Mouse (Mus musculus) embryo, embryonic 10.5 days (tissue): ENCODE data around the gene Fbn1.
A peak's percentile ranks its signal among the peaks of the same experiment; 100 is the strongest.

Source experiments
- DNase-seq: peaks from one replicate; pipeline ENCODE4 v3.0.0-alpha.2; 2015; ENCODE audit warnings: low spot score

Fbn1 gene

GRCm38 (mm10) chr2:125507893-125508292 is at the start of gene Fbn1:
Gene Fbn1, minus strand, starts transcription at chr2:125507993.
- DNase-seq = no peak

GRCm38 (mm10) chr2:125555830-125556229 is 48.0 kb upstream of the Fbn1 start:
- peak; percentile 8 for DNase-seq

- DNase-seq = peak; percentile 48
These were observed 41.2 kb upstream of the Fbn1 start for GRCm38 (mm10) chr2:125548806-125549578.

- DNase-seq = no peak
These were observed 37.2 kb upstream of the Fbn1 start for GRCm38 (mm10) chr2:125544986-125545385.

GRCm38 (mm10) chr2:125543646-125544045 is 35.9 kb upstream of the Fbn1 start:
- DNase-seq = no peak

GRCm38 (mm10) chr2:125541451-125541850 is 33.7 kb upstream of the Fbn1 start:
- no peak for DNase-seq

- DNase-seq = no peak
These were observed 32.8 kb upstream of the Fbn1 start for GRCm38 (mm10) chr2:125540579-125540978.

- no peak for DNase-seq
These were observed 31.8 kb upstream of the Fbn1 start for GRCm38 (mm10) chr2:125539640-125540039.

GRCm38 (mm10) chr2:125530665-125531064 is 22.9 kb upstream of the Fbn1 start:
- no peak for DNase-seq

GRCm38 (mm10) chr2:125526566-125526965 is 18.8 kb upstream of the Fbn1 start:
- DNase-seq = no peak

GRCm38 (mm10) chr2:125525484-125525883 is 17.7 kb upstream of the Fbn1 start:
- no peak for DNase-seq

GRCm38 (mm10) chr2:125516594-125516993 is 8.8 kb upstream of the Fbn1 start:
- DNase-seq = peak; percentile 74

GRCm38 (mm10) chr2:125515291-125516057 is 7.7 kb upstream of the Fbn1 start:
- DNase-seq = no peak

GRCm38 (mm10) chr2:125514391-125514790 is 6.6 kb upstream of the Fbn1 start:
- DNase-seq = no peak

GRCm38 (mm10) chr2:125512544-125512943 is 4.8 kb upstream of the Fbn1 start:
- DNase-seq = no peak

GRCm38 (mm10) chr2:125511898-125512297 is 4.1 kb upstream of the Fbn1 start:
- DNase-seq = no peak

GRCm38 (mm10) chr2:125510752-125511151 is 3.0 kb upstream of the Fbn1 start:
- DNase-seq = no peak

- DNase-seq = no peak
These were observed 588 bp upstream of the Fbn1 start for GRCm38 (mm10) chr2:125508381-125508780.

- peak; percentile 83 for DNase-seq
These were observed 1.3 kb downstream of the Fbn1 start for GRCm38 (mm10) chr2:125506316-125507054.

GRCm38 (mm10) chr2:125505746-125506315 is 2.0 kb downstream of the Fbn1 start:
- no peak for DNase-seq

GRCm38 (mm10) chr2:125505006-125505745 is 2.6 kb downstream of the Fbn1 start, which contains the start of gene Gm9913:
Gene Gm9913, plus strand, starts transcription at chr2:125505089.
- peak; percentile 74 for DNase-seq
